Mouse (Mus musculus): Measurements from ENCODE around the gene Doc2b. TPM values are rescaled to one million over a fixed set of nuclear protein-coding genes. Genes with fewer than 3 reads are reported as not detected.

Doc2b gene
- 10 to 100 TPM; 30.9 to 35.2 TPM for total RNA-seq (2021)
- long read RNA-seq, experiment 1, partial matches to known transcripts, result 0 of 3 reads
- long read RNA-seq, experiment 1, other reads (novel, unspliced or antisense), result 3 of 3 reads
- long read RNA-seq, experiment 2, full-length matches to known transcripts, result 2 of 6 reads
- long read RNA-seq, experiment 2, partial matches to known transcripts, result 1 of 6 reads
- long read RNA-seq, experiment 2, other reads (novel, unspliced or antisense), result 3 of 6 reads

DNA sequence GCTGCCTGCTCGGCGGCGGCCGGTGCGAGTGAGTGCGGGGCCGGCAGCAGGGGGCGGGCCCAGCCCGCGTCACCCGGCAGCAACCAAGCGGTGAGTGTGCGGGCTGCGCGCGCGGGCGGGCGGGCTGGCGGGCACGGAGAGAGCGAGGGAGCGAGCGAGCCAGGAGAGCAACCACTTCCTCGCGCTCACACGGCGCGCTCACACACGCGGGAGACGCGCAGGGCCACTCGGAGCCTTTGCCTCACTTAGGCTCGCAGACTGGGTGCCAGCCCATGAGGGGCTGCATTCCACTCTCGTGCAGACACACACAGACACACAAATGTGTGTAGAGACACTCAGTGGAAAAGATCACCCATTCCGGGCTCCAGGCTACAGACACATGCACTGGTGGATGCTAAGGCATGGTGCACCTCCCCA, at the start of gene Doc2b:
Gene Doc2b, minus strand, starts transcription at position 21 of the 417 bp plus-strand sequence.
- no peak for DNase-seq (ENCODE audit: low spot score in 2 of 2)

DNA sequence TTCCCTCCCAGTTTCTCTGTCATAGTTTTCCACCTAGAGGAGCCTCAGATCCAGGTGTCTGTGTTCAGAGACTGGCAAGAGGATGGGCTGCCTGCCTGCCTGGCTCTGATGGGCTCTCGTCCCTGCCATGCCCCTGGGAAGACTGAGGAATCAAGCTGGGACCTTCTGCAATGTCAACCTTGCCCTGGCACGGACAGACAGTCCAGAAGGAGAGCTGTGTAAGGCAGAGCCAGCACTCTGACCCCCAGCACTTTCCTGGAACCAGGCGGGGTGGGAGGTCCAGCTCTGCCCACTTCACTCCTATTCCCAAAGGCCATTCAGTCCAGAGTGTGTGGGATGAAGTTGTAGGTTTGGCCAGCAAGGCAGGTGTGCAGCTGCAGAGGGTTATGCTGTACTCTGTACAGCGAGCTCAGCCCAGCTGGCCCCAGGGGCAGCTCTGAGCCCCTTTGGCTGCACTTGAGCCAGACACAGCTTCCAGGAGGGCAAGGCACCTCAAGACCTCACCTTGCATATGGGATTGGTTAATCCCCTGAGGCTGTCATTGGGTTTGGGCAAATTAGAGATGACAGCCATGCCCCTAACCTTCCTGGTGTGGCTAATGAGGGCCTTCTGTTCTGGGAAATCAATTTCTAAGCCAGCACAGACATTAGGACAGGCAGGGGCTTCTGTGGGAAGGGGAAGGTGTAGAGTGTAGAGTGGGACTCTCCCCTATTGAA, 47.2 kb upstream of the Doc2b start:
- DNase-seq (ENCODE audit: low spot score in 2 of 2), result no peak

DNA sequence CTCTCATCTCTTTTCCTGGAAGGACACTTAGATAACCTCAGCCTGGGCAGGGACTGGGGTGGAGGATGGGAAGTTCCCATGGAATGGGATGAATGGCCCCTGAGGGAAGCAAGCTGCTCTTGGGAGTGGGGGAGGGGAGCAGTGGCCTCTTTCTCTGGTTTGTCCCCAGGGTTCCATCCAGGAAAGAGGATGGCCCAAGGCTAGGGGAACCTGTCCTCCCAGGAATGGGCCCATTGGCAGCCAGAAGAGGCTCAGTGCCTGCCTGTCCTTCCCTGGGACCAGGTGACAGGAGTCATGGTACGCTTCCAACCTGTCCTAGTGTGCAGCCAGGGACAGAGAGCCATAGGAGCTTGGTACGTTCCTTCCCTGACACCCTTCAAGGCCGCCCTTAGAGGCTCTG, 45.7 kb upstream of the Doc2b start:
- DNase-seq (ENCODE audit: low spot score in 2 of 2), result no peak

DNA sequence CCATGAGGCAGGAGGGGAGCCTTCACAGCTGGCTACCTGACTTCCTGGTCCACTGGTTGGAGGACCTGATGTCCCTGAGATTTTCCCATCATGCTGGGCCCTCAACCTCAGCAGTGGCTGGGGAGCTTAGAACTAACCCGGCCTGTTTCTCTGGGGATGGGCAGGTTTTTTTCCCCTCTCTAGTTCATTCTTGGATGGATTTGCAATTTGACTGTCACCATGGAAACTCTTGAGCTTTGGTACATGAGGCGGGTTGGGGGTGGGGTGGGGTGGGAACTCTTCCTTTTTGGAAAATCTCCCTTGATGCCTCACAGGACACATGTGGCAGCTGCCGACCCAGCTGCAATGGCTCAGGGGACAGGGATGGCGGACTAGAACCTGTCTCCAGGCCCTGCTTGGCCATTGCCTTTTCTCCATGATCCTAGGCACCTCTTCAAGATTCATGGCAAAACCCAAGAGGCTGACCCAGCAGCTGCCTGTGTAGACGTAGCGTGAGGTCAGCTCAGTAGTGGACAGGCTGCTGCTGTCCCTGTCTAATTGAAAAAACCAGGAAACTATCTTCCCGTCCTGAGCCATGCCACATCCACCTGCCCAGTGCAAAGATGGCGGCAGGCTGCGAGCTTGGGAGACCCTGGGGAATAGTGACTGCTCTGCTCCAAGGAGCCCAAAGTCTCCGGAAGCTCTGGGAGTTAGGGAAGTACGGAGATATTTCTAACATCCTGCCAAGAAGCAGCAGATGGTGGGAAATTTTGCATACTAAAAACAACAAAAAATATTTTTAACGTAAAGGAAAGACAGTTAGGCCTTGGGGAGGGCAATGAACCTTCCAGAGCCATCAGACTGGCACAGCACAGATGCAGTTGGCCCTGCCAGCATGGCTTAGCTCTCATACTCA, 43.9 kb upstream of the Doc2b start:
- no peak for DNase-seq (ENCODE audit: low spot score in 2 of 2)

DNA sequence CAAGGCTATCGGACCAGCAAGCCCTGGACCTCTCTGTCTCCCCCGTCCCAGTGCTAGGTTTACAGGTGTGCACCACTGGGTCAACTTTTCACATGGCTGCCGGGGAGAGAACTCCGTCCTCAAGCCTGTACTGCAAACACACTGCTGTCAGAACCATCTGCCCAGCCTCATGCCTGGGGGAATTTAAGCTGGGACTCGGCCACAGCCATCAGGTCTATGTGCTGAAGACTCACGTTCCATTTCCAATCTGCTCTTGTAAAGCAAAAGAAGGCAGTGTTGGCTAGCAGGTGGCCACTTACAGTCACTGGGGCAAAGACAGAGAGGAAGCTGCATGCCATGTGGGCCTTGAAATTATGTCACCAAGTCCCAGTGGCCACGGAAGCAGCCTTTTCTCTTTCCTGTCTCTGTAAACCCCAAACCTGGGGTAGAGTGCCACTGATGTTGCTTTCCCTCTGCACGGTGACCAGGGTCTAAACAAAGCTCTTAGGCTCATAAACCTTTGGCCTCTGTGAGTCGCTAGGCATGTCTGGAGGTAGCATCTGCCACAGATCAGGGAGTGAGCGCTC, 43.1 kb upstream of the Doc2b start:
- DNase-seq (ENCODE audit: low spot score in 2 of 2), result no peak

DNA sequence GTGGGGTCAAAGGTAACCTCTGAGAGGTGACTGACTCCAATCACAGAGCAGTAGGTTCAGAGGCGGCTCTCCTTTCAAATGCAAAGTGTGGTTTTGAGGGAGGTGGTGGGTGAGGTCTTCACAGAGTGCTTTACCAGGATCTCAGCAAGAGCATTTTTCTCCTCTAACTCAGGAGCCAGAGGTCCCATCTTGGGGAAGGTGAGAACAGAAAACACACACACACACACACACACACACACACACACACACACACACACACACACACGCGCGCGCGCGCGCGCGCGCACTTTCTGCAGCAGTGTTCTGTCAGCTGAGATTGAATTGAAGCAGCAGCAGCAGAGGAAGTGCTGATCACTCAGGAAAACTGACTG, 40.4 kb upstream of the Doc2b start:
- DNase-seq (ENCODE audit: low spot score in 2 of 2), result no peak

DNA sequence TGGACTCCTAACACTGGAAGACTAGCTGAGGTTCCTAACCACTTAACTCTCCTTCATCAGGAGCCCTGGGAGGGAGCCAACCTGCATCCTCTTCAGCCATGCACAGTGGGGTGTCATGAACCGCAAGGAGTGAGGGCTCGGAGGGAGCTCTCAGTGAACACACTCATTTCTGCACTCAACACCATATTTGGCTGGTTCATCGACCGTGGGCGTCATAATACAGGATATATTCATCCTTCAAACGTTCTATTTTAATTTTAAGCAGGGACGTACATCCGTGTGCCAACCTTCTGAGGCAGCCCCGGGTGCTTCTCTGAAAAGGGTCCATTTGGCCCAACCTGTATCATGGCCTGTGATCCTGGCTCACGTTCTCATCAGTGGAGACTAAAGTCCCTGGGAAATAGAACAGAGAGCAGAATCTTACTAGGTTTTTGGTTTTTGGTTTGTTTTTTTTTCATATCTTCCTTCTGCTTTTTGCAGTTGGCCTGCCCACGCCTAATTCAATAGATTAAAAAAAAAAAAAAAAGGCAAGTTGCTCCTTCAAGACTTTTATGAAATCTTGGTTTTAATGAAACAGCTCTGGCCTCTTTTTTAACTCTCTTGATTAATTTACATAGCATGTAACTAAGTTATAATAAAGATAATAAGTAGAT, 39.9 kb upstream of the Doc2b start:
- DNase-seq (ENCODE audit: low spot score in 2 of 2), result no peak

DNA sequence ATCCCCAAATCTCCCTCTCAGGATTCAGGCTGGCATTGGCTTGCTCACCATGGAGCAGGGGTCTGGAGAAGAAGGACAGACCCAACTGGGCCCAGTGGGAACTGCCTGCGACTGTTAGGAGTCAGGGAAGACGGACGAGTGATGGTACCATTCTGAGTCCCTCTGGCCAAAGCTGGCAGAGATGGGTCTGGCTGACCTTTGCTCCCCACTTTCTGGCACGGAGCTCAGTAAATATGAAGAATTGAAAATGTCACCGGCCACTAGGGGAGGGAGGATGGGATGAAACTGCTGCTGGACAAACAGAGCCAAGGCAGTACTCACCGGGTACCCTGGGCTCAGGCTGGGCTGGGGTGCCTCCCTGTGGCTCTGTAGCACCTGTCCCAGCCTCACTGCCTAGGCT, 37.2 kb upstream of the Doc2b start:
- DNase-seq (ENCODE audit: low spot score in 2 of 2), result no peak

DNA sequence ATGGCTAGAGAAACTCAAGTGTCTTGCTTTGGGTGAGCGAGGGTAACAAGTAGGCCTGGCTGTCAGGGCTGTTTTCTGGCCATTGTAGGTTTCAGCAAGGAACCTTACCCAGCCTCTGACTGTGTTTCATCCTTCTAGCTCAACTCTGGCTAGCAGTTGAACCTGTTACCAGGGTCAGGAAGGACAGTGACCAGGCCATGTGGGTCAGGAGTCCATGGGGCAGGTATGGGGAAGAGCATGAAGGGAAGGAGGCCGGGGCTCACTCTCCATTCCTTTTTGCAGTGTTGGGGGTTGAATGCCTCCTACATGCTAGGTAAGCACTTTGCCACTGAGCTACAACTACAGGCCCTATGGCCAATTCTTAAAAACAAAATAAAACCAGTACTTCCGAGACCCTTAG, 34.5 kb upstream of the Doc2b start:
- DNase-seq (ENCODE audit: low spot score in 2 of 2), result no peak

DNA sequence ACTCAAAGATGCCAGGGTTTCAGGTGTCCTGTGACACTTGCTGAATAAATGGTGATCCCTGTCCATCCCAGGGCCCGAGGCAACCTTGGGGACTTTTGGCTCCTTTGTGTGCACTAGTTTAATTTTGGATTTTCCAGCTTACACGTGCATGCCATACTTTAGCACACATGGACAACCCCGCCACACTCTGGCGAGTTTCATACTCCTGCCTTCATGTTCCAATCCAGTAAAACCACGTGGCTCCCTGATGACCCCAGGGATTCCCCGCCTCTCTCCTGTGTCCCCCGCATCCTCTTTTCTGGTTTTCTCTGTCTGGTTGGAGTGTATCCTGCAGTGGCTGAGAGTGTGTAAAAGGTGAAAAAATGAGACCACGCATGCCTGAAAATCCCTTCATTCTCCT, 31.6 kb upstream of the Doc2b start:
- no peak for DNase-seq (ENCODE audit: low spot score in 2 of 2)

DNA sequence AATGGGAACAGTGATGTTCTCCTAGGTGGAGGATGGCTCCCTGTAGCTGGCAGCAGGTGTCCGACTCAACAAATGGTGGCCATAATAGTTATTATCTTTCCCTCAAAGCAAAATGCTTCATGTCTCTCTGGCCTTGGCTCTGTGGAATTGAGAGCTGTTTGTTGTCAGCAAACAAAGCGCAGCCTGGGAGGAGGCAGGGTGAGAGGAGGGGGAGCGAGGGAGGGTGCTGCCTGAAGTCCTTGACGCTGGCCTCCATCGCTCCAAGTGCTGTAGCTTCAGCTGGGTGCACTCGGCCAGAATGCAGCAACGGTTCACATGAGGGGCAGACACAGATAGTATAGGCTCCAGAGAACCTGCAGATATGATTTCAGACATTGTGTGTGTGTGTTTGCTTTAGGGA, 27.7 kb upstream of the Doc2b start:
- DNase-seq (ENCODE audit: low spot score in 2 of 2), result peak in 1 of 2 experiments; percentile 27

DNA sequence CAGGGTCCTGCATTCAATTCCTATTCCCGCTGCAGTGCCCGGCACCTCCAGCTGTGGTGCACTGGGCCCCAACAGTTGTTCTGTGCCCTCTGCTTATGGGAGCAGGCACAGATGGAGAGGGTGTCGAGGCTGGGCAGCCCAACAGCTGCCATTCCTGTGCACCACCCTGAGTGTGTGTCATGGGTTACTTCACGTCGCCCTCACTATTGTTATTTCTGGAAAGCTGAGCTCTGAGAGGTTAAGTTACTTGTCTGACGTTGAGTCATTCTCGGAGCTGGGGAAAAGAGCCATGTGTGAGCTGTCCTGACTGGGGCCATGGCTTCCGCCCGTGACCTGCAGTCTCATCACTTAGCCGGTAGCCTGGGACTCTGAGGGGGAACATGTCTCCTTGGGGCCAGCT, 17.2 kb upstream of the Doc2b start:
- DNase-seq (ENCODE audit: low spot score in 2 of 2), result no peak

DNA sequence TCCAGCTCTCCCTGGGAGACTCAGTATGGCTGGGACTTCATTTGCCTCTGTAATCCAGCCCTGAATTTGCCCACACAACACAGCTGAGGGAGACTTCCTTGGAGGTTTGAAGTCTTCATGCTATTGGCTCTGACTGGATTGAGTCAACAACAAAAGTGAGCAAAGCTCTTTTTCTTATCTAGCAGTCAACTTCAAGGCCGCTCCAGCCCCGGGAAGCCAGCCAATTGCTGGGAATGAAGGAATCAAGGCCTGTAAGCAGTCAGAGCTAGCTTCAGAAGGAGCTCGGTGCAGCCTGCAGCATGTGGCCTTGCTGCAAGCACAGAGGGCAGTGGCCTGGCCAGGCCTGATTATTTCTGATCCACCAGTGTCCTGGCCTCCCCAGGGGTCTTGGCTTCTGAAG, 16.1 kb upstream of the Doc2b start:
- DNase-seq (ENCODE audit: low spot score in 2 of 2), result peak; percentile 74 to 94

DNA sequence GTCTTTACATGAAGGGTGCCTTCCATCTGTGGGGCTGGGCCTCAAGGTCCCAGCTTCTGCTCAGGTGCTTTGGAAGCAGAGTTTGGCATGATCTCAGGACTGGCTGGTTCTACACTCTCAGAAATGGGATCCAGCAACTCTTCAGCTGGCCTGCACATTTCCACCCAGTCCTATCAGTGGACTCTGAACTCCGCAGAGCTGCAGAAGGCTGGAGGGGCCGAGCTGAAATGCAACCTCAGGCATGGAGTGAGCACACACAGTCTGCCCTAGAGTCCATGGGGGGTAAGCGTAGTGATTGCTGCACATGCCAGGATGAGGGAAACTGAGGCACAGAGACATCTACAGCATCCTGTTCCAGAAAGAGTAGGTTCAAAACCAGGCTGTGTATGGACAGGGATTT, 14.7 kb upstream of the Doc2b start:
- no peak for DNase-seq (ENCODE audit: low spot score in 2 of 2)

DNA sequence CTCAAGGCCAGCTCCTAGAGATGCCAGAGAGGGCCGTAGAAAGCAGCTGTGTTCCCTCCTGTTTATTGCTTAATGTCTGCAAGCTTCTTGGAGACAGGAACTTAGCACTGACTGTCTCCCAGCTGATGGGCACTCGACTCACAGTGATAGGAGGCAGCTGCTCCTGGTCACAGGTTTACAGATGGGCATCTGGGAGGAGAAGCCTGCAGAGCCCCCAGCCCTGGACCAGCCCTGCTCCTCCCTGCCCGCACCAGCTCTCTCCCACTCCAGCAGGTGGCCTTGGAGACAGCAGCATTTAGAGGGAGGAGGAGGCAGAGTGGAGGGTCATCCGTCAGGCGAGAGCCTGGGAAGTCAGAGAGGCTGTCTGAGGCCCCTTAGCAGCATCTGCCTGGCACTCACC, 11.6 kb upstream of the Doc2b start:
- no peak for DNase-seq (ENCODE audit: low spot score in 2 of 2)

DNA sequence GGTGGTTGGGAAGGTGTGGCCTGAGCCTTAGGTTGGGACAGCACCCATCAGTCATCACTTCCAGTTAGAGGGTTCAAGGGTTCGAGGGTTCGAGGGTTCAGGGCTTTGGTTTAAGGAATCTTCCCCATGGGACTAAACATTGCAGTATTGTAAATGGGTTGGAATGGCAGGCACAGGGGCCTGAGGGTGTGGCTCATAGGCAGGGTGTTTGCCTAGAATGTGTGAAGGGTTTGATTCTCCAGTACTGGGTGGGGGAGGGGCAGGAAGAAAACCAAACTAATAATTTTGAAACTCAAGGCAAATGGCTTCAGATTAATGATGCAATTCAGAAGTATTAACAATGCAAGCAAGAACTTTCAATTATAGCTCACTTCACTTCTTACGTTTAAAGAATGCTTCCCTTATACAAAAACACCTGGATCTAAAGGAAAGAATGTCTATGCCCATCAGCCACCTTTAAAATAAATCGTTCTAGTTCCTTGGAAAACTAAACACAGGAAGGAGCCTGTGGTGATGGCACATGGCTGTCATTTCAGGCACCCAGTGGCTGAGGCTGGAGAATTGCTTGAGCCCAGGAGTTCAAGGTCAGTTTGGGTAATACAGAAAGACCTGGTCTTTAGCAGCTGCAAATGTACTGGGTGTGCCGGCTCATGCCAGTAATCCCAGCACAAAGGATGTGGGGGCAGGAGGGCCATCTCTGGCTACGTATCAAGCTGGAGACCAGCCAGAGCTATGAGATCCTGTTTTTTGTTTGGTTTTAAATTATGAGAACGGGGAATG, 6.1 kb upstream of the Doc2b start:
- DNase-seq (ENCODE audit: low spot score in 2 of 2), result no peak

DNA sequence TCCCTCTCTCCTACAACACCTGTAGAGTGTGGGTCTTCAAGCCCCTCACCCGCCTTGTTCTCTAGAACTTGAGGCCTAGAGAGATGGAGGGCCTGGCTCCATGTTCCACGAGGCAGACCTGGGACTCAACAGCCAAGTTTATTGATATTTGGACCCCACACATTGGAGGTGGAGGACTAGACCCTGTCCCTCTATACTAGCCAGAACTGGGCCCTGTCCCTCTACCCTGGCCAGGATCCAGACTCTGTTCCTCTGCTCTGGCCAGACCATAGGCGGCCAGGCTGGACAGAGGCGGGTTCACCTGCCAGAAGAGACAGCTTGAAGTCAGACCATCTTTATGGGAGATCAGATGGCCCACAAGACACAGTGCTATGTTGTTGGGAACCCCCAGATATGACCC, 5.5 kb upstream of the Doc2b start:
- DNase-seq (ENCODE audit: low spot score in 2 of 2), result no peak

DNA sequence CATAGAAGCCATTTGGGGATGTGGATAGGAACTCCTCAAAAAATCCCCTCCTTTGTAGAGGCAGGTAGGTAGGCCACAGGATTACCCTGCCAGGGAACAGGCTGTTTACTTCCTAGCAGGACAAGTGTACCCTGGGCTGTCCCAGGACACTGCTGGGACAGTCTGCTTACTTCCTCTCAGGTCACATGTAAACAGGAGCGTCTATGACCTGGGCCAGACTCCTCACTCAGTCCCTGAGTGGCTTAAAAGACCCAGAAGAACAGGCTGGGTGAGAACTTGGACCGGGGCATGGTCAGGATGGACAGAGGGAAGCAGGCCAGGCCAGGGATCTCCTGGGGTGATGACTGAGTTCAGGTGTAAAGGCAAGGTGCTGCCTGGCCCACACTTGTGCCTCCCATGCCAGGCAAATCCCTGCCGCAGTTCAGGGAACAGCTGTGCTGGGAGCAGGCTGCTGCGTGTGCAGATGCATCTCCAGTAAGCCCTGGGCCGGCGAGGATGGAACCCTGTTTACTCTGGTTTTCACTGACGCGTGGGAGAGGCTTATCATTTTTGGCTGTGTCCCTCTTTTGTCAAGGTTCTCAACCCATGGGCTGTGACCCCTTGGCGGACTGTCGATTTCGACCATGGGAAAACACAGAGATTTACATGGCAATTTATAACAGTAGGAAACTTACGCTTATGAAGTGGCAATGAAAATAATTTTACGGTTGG, 842 bp upstream of the Doc2b start:
- no peak for DNase-seq (ENCODE audit: low spot score in 2 of 2)

DNA sequence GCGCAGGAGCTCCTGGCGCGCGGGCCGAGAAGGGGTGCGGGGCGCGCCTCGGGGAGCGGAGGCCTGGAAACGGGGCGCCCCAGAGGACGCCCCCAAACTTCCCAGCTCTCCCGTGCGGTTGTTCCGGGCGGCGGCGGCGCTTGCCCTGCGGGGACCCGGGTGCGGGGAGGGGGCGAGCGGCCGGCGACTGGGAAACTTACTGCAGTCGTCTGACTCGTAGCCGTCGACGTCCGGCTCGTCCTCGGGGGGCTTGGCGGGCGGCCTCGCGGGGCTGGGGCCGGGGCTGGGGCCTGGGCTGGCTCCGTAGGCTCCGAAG, 570 bp downstream of the Doc2b start:
- no peak for DNase-seq (ENCODE audit: low spot score in 2 of 2)
